Mouse (Mus musculus): ENCODE measurements around the gene Cenps. TPM values are rescaled to one million over a fixed set of nuclear protein-coding genes. Genes with fewer than 3 reads are reported as not detected.
"Not testable (repeated sequence)": the region's sequence is repeated elsewhere in the genome, so short reads cannot be mapped to it uniquely, and the experiment has no call there.

Gene Cenps
- polyA plus RNA-seq, 1 experiment from 2014 or later, result 11.5 TPM

GRCm38 (mm10) chr4:149103875-149104561 lies 33.4 kb downstream of the Cenps start, which contains the start of gene Dffa:
Dffa (plus strand) TSS chr4:149104146.
- Histone ChIP-seq H3K4me2 (replicated peaks; ENCODE audit: low read depth) (peak within 1 kb of the TSS; percentile 92), H3K27me3 (ENCODE audit: control insufficient read depth, insufficient read depth, low read length) (no peaks in the 10 kb centered on the region), H3K9ac (ENCODE audit: low read length) (peak within 1 kb of the TSS; percentile 85), H3K36me3 (ENCODE audit: control insufficient read depth, insufficient read depth, low read length) (no peaks in the 10 kb centered on the region; the same call in 1 of the 2 replicates), H3K27ac (replicated peaks) (no peak within 1 kb of the TSS), H3K4me3 (ENCODE audit: low read depth, low read length) (peak within 1 kb of the TSS; percentile 77), H3K9me3 (ENCODE audit: control insufficient read depth, low read length) (no peaks in the 10 kb centered on the region), H3K4me1 (replicated peaks; ENCODE audit: control insufficient read depth, insufficient read depth) (peaks cover 5% of the 10 kb centered on the region)
- DNase-seq (ENCODE audit: low spot score), result peak; percentile 88
- TF ChIP-seq EP300 (optimal IDR thresholded peaks at IDR 0.05) (peak; percentile 85), CTCF (IDR thresholded peaks at IDR 0.05; ENCODE audit: low read depth) (peak; percentile 3; the same call in 1 of the 2 replicates)
- ATAC-seq (ENCODE audit: low FRiP score, low TSS enrichment), result peak; percentile 84
- WGBS, result under 1% methylated on average over 35 of the region's 35 CpGs

GRCm38 (mm10) chr4:149101456-149101855 lies 36.0 kb downstream of the Cenps start:
- no peak for TF ChIP-seq EP300 (optimal IDR thresholded peaks at IDR 0.05)
- no peak for TF ChIP-seq CTCF (IDR thresholded peaks at IDR 0.05; ENCODE audit: low read depth)
- H3K4me2 ChIP-seq (replicated peaks; ENCODE audit: low read depth), result no peak overlapping the region
- peaks cover 12% of the 10 kb centered on the region for H3K4me1 ChIP-seq (replicated peaks; ENCODE audit: control insufficient read depth, insufficient read depth)
- H3K36me3 ChIP-seq (ENCODE audit: control insufficient read depth, insufficient read depth, low read length), result no peaks in the 10 kb centered on the region
- H3K9me3 ChIP-seq (ENCODE audit: control insufficient read depth, low read length), result no peaks in the 10 kb centered on the region
- H3K27me3 ChIP-seq (ENCODE audit: control insufficient read depth, insufficient read depth, low read length), result no peaks in the 10 kb centered on the region
- DNase-seq (ENCODE audit: low spot score) (no peak), ATAC-seq (ENCODE audit: low FRiP score, low TSS enrichment) (no peak)
- 66% methylated on average over 3 of the region's 3 CpGs for WGBS
- H3K27ac ChIP-seq (replicated peaks), result no peak overlapping the region
- H3K4me3 ChIP-seq (ENCODE audit: low read depth, low read length), result no peak overlapping the region
- H3K9ac ChIP-seq (ENCODE audit: low read length), result no peak overlapping the region

- DNase-seq (ENCODE audit: low spot score); H3K36me3 ChIP-seq (ENCODE audit: control insufficient read depth, insufficient read depth, low read length); H3K9ac ChIP-seq (ENCODE audit: low read length); H3K9me3 ChIP-seq (ENCODE audit: control insufficient read depth, low read length); H3K27me3 ChIP-seq (ENCODE audit: control insufficient read depth, insufficient read depth, low read length); H3K27ac ChIP-seq (replicated peaks); H3K4me2 ChIP-seq (replicated peaks; ENCODE audit: low read depth); ATAC-seq (ENCODE audit: low FRiP score, low TSS enrichment); H3K4me3 ChIP-seq (ENCODE audit: low read depth, low read length): not testable (repeated sequence)
- WGBS, result 88% methylated on average over 12 of the region's 12 CpGs
- H3K4me1 ChIP-seq (replicated peaks; ENCODE audit: control insufficient read depth, insufficient read depth), result peaks cover 12% of the 10 kb centered on the region
Observed at GRCm38 (mm10) chr4:149100449-149100848, 37.0 kb downstream of the Cenps start.

GRCm38 (mm10) chr4:149099369-149100017 lies 37.9 kb downstream of the Cenps start, which contains the start of gene Pex14:
Pex14 (minus strand) TSS chr4:149099876.
- H3K4me1 ChIP-seq (replicated peaks; ENCODE audit: control insufficient read depth, insufficient read depth), result peaks cover 7% of the 10 kb centered on the region
- peak; percentile 91 for DNase-seq (ENCODE audit: low spot score)

GRCm38 (mm10) chr4:149098571-149098970 lies 38.9 kb downstream of the Cenps start:
- no peaks in the 10 kb centered on the region for H3K27me3 ChIP-seq (ENCODE audit: control insufficient read depth, insufficient read depth, low read length)
- no peaks in the 10 kb centered on the region for H3K36me3 ChIP-seq (ENCODE audit: control insufficient read depth, insufficient read depth, low read length)
- ATAC-seq (ENCODE audit: low FRiP score, low TSS enrichment) (no peak), DNase-seq (ENCODE audit: low spot score) (no peak)
- no peak for TF ChIP-seq EP300 (optimal IDR thresholded peaks at IDR 0.05)
- TF ChIP-seq CTCF (IDR thresholded peaks at IDR 0.05; ENCODE audit: low read depth), result no peak
- H3K9me3 ChIP-seq (ENCODE audit: control insufficient read depth, low read length), result no peaks in the 10 kb centered on the region
- H3K9ac ChIP-seq (ENCODE audit: low read length), result peak overlapping the region; percentile 89
- peak overlapping the region; percentile 97 for H3K4me3 ChIP-seq (ENCODE audit: low read depth, low read length)
- 9% methylated on average over 11 of the region's 11 CpGs for WGBS
- H3K27ac ChIP-seq (replicated peaks), result no peak overlapping the region
- peak overlapping the region; percentile 87 for H3K4me2 ChIP-seq (replicated peaks; ENCODE audit: low read depth)
- peaks cover 7% of the 10 kb centered on the region; the same call in 1 of the 2 replicates for H3K4me1 ChIP-seq (replicated peaks; ENCODE audit: control insufficient read depth, insufficient read depth)

More at GRCm38 (mm10) chr4:149099369-149100017, 37.9 kb downstream of the Cenps start, which contains the start of gene Pex14:
- H3K36me3 ChIP-seq (ENCODE audit: control insufficient read depth, insufficient read depth, low read length), result no peaks in the 10 kb centered on the region
- WGBS, result under 1% methylated on average over 42 of the region's 50 CpGs
- ATAC-seq (ENCODE audit: low FRiP score, low TSS enrichment), result peak; percentile 81
- TF ChIP-seq CTCF (IDR thresholded peaks at IDR 0.05; ENCODE audit: low read depth), result no peak
- TF ChIP-seq EP300 (optimal IDR thresholded peaks at IDR 0.05), result no peak
- H3K9ac ChIP-seq (ENCODE audit: low read length), result peak within 1 kb of the TSS; percentile 89
- no peaks in the 10 kb centered on the region for H3K9me3 ChIP-seq (ENCODE audit: control insufficient read depth, low read length)
- H3K4me2 ChIP-seq (replicated peaks; ENCODE audit: low read depth), result peak within 1 kb of the TSS; percentile 87
- peak within 1 kb of the TSS; percentile 97 for H3K4me3 ChIP-seq (ENCODE audit: low read depth, low read length)
- H3K27me3 ChIP-seq (ENCODE audit: control insufficient read depth, insufficient read depth, low read length), result no peaks in the 10 kb centered on the region
- H3K27ac ChIP-seq (replicated peaks), result peak within 1 kb of the TSS; percentile 49

- TF ChIP-seq EP300 (optimal IDR thresholded peaks at IDR 0.05), result no peak
- TF ChIP-seq CTCF (IDR thresholded peaks at IDR 0.05; ENCODE audit: low read depth), result no peak
- Histone ChIP-seq H3K4me2 (replicated peaks; ENCODE audit: low read depth) (no peak overlapping the region), H3K9ac (ENCODE audit: low read length) (no peak overlapping the region), H3K4me1 (replicated peaks; ENCODE audit: control insufficient read depth, insufficient read depth) (peaks cover 7% of the 10 kb centered on the region; the same call in 1 of the 2 replicates), H3K36me3 (ENCODE audit: control insufficient read depth, insufficient read depth, low read length) (no peaks in the 10 kb centered on the region; the same call in 1 of the 2 replicates), H3K27me3 (ENCODE audit: control insufficient read depth, insufficient read depth, low read length) (no peaks in the 10 kb centered on the region), H3K27ac (replicated peaks) (no peak overlapping the region), H3K4me3 (ENCODE audit: low read depth, low read length) (no peak overlapping the region), H3K9me3 (ENCODE audit: control insufficient read depth, low read length) (no peaks in the 10 kb centered on the region)
- no peak for DNase-seq (ENCODE audit: low spot score)
- no peak for ATAC-seq (ENCODE audit: low FRiP score, low TSS enrichment)
- WGBS, result 74% methylated on average over 3 of the region's 3 CpGs
Observed at GRCm38 (mm10) chr4:149097956-149098355, 39.5 kb downstream of the Cenps start.
